Mouse (Mus musculus) layer of hippocampus, postnatal 14 days (tissue): ENCODE measurements around the gene Pkd1. TPM values are rescaled to one million over a fixed set of nuclear protein-coding genes. Genes with fewer than 3 reads are reported as not detected.

Experiments
- DNase-seq, 2 experiments: peaks; one replicate each; pipeline ENCODE4 v3.0.0; 2021 to 2022; ENCODE audit warnings: low spot score in 2 of 2, mixed read lengths in 1 of 2
- microRNA-seq, 2 experiments: library from miRNA; unstranded; fragments of <30 nt; microRNA quantifications; one replicate each; pipeline ENCODE4 v1.2.0; 2021
- total RNA-seq, 2 experiments: library from RNA; stranded (reverse); gene quantifications; 2 replicates each; pipeline ENCODE4 v1.2.3; 2021

The Pkd1 gene
- total RNA-seq, 2 experiments from 2014 or later: 71.1 to 85.9 TPM

DNA sequence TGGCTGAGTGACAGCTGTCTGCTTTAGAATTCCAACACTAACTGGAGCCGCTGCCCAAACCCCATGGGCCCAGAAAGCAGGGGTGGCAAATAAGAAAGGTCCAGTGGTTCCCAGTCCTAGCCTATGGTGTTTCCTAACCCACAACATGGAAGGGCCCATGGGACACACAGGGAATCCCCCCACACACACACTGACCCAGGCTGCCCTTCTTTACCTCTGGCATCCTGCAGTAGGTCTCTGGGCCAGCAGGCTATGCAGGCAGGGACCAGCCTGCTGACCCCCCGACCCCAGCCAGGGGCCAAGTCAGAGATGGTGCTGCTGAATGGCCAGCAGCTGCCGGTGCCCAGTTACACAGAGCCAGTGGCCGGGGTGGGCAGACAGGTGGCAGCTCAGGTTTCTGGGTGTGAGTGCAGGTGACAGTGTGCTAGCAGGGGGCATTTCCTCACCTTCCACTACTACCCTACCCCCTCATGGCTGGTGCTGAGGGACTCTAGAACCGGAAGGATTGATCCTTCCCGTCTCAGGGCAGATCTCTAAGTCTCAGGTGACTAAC is 93.2 kb downstream of the Pkd1 start:
- DNase-seq: no peak

DNA sequence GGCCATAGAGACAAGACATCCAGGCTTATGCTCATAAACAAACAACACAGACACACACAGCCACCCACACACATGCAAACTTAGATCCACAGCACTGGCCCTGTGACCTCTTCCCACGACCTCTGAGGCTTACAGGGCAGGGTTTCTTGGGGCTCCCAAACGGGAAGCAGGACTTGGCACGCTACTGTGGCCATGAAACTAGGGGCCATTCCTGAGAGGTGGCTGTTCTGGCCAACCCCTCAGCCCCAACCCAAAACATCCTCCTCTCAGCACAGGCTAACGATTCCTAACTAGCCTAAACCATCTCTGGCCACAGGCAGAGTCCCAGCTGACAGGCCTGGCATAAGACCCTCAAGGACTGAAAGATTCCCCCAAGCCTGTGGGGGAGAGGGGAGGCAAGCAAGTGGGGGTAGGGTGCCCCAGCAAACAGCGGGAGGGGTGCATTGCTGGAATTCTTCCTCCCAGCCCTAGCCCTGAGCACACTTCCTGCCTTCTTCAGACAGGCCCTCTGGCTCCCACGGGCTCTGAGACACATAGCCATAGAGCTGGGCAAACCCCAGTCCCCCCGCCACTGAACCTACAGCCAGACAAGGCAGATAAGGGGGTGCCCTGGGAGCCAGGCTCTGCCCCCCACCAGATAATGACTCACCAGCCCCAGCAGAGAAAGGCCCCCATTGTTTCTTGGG is 94.5 kb downstream of the Pkd1 start:
- DNase-seq: no peak

- DNase-seq: no peak
Observed at GRCm38 (mm10) chr17:24644875-24645721, 95.5 kb downstream of the Pkd1 start.

DNA sequence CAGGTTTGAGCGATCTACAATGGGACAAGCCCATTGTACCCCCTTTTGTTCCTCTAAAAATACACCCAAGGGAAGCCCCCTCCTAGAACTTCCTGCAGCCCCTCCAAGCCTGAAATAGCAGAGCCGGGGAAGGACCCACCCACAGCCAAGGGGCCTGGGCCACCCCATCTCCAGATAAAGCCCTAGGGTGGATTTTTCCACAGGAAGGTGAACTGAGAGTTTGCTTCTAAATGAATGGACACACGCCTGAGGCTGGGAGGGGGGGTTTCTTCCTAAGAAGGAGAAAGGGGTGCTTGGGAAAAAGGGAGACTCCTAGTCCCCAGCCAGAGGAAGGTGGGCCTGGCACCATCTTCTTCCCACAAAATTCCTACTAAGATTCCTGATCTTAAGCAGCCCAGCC is 96.3 kb downstream of the Pkd1 start:
- no peak for DNase-seq

Small RNA genes lying within 50 kb of the gene (microRNA-seq; reads per million reads assigned to microRNA genes)
- 2.3 to 7.5 reads per million in 2 experiments for gene Gm24589

Other genes with a start within 250 kb of the Pkd1 start
- gene Abca17, start 198.8 kb upstream of the Pkd1 start, total RNA-seq: 1 to 10 TPM; 1.3 to 1.8 TPM
- gene Abca3, start 197.9 kb upstream of the Pkd1 start, total RNA-seq: 100 to 1,000 TPM; 102 to 104 TPM
- 100 to 1,000 TPM; 133 to 141 TPM for gene Rnps1, start 135.3 kb upstream of the Pkd1 start, total RNA-seq
- 10 to 100 TPM; 25.4 to 28.0 TPM for gene Eci1, start 123.2 kb upstream of the Pkd1 start, total RNA-seq
- 1 to 10 TPM; 5.2 to 8.1 TPM for gene Dnase1l2, start 106.7 kb upstream of the Pkd1 start, total RNA-seq
- 10 to 100 TPM; 27.8 to 32.3 TPM for gene E4f1, start 79.5 kb upstream of the Pkd1 start, total RNA-seq
- 10 to 100 TPM; 71.8 to 73.5 TPM for gene Pgp, start 79.4 kb upstream of the Pkd1 start, total RNA-seq
- gene Bricd5, start 76.0 kb upstream of the Pkd1 start, total RNA-seq: 1 to 10 TPM; 1.0 to 2.1 TPM
- 10 to 100 TPM; 30.7 to 32.1 TPM for gene Mlst8, start 70.8 kb upstream of the Pkd1 start, total RNA-seq
- 100 to 1,000 TPM; 155 to 161 TPM for gene Caskin1, start 61.2 kb upstream of the Pkd1 start, total RNA-seq
- gene Traf7, start 21.9 kb upstream of the Pkd1 start, total RNA-seq: 10 to 100 TPM; 93.6 to 96.0 TPM
- gene Rab26, start 15.6 kb upstream of the Pkd1 start, total RNA-seq: 10 to 100 TPM; 60.1 to 69.3 TPM
- gene Tsc2, start 82.8 kb downstream of the Pkd1 start, total RNA-seq: 100 to 1,000 TPM; 160 to 162 TPM
- 1 to 10 TPM; 3.9 to 5.3 TPM for gene Nthl1, start 82.8 kb downstream of the Pkd1 start, total RNA-seq
- gene Slc9a3r2, start 100.5 kb downstream of the Pkd1 start, total RNA-seq: 10 to 100 TPM; 47.9 to 52.4 TPM
- gene Npw, start 108.6 kb downstream of the Pkd1 start, total RNA-seq: 1 to 10 TPM; 3.7 to 3.9 TPM
- 10 to 100 TPM; 36.5 to 40.7 TPM for gene Zfp598, start 119.9 kb downstream of the Pkd1 start, total RNA-seq
- 100 to 1,000 TPM; 197 to 204 TPM for gene Syngr3, start 140.1 kb downstream of the Pkd1 start, total RNA-seq
- 10 to 100 TPM; 18.5 to 19.8 TPM for gene Gfer, start 146.3 kb downstream of the Pkd1 start, total RNA-seq
- gene Noxo1, start 146.4 kb downstream of the Pkd1 start, total RNA-seq: 1 to 10 TPM; 2.7 to 4.4 TPM
- 10 to 100 TPM; 28.5 to 29.1 TPM for gene Tbl3, start 157.8 kb downstream of the Pkd1 start, total RNA-seq
- not detected for gene Rnf151, start 168.2 kb downstream of the Pkd1 start, total RNA-seq
- gene Rps2, start 168.3 kb downstream of the Pkd1 start, total RNA-seq: 100 to 1,000 TPM; 494 to 506 TPM
- 100 to 1,000 TPM; 186 to 200 TPM for gene Ndufb10, start 174.6 kb downstream of the Pkd1 start, total RNA-seq
- gene Rpl3l, start 178.0 kb downstream of the Pkd1 start, total RNA-seq: 1 to 10 TPM in 1 of 2 experiments, under 1 TPM in 1; 0.79 to 1.0 TPM
- 10 to 100 TPM; 44.4 to 51.2 TPM for gene Msrb1, start 186.8 kb downstream of the Pkd1 start, total RNA-seq
- gene Hs3st6, start 203.2 kb downstream of the Pkd1 start, total RNA-seq: not detected